9 mouse cellular contexts compared by ENCODE assay signal in the genomic region with DNA sequence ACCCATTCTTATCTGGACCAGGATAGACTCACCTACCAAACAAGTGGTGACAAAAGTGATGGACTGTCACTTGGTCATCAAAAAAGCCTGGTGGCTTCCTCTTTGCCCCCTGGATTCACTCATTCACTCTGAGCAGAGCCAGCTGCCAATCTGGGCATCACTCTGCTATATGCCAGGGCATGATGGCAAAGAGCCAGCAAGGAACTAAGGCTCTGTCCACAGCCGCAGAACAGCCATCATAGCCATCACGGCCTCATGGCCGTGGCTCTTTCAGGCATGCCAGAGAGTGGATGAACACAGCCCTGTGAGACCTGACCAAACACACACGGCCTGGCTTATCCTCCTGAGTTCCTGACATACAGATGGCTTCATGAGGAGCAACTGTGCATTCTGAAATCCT. TPM values are rescaled to one million over a fixed set of nuclear protein-coding genes. Genes with fewer than 3 reads are reported as not detected.
DNase-seq lines count a peak whose midpoint lies in the region; ATAC-seq lines count a peak whose summit lies in the region.
"Had no signal": no experiment of that assay in that cellular context is flagged by ENCODE, and none has a peak within 500 bp of the region (broad histone marks: within the 10 kb centered on the region; RNA-seq: fewer than 3 reads in every experiment).

No protein-coding gene starts in this region.

- H3K36me3 ChIP-seq in megakaryocyte, embryonic 14.5 days (replicated peaks; ENCODE audit: low read length): peaks cover 46% of the 10 kb centered on the region
- H3K36me3 ChIP-seq in liver, embryonic 12.5 days: peaks cover 42% of the 10 kb centered on the region

- peaks cover 68% of the 10 kb centered on the region for H3K4me1 ChIP-seq in megakaryocyte, embryonic 14.5 days
- H3K4me1 ChIP-seq in liver, embryonic 12.5 days: peaks cover 61% of the 10 kb centered on the region

- 77% methylated on average over 4 of the region's 4 CpGs for WGBS in liver, embryonic 12.5 days (ENCODE audit: insufficient replicate concordance)

- H3K9me3 ChIP-seq in megakaryocyte, embryonic 14.5 days: no peaks in the 10 kb centered on the region
- no peaks in the 10 kb centered on the region for H3K9me3 ChIP-seq in liver, embryonic 12.5 days (replicated peaks)

- DNase-seq in cerebellum, postnatal 25 days: peak; percentile 19 to 57
- DNase-seq in urinary bladder, postnatal 10 days (ENCODE audit: low spot score): no peak
- DNase-seq in adrenal gland, postnatal 36 days: no peak
- no peak for DNase-seq in cerebellum, adult 18-20 months
- DNase-seq: heart, postnatal 10 days had no signal

- H3K27me3 ChIP-seq in megakaryocyte, embryonic 14.5 days (replicated peaks): no peaks in the 10 kb centered on the region
- H3K27me3 ChIP-seq in liver, embryonic 12.5 days (replicated peaks): no peaks in the 10 kb centered on the region

- H3K9ac ChIP-seq in liver, embryonic 12.5 days: peak overlapping the region; percentile 88; the same call in 1 of the 2 replicates

- peak overlapping the region; percentile 82 for H3K4me2 ChIP-seq in liver, embryonic 12.5 days

- H3K4me3 ChIP-seq in megakaryocyte, embryonic 14.5 days (replicated peaks): peak overlapping the region; percentile 83
- peak overlapping the region; percentile 79 for H3K4me3 ChIP-seq in liver, embryonic 12.5 days

- no peak overlapping the region for H3K27ac ChIP-seq in liver, embryonic 12.5 days

- ATAC-seq in cerebellum, adult (ENCODE audit: insufficient number of reproducible peaks, low FRiP score, low TSS enrichment): no peak
- no peak for ATAC-seq in megakaryocyte, adult 5-6 weeks (ENCODE audit: poor library complexity, severe bottlenecking)
- no peak for ATAC-seq in liver, embryonic 12.5 days

RNA-seq across cellular contexts. Expression of a gene that starts 1.8 kb away (rescaled TPM):
- 249 and 952 TPM in 2 replicates for polyA plus RNA-seq in megakaryocyte, embryonic 14.5 days (2012; ENCODE audit: insufficient read depth, low replicate concordance)
- total RNA-seq in megakaryocyte, adult 5-6 weeks (2015): 19.4 and 23.7 TPM in 2 replicates
- 8.6 and 9.0 TPM in 2 replicates for total RNA-seq in megakaryocyte, adult 5-6 weeks (2017)
- 60.4 and 61.0 TPM in 2 replicates for polyA plus RNA-seq in liver, embryonic 12.5 days (2016; fragmentation: Nextera tagmentation; extraction: Ambion mirVana)
- total RNA-seq in adrenal gland, postnatal 36 days (2021): 10 to 100 TPM; 86.1 to 97.1 TPM

RNA-seq across cellular contexts. Expression of a gene that starts 5.1 kb away (rescaled TPM):
- polyA plus RNA-seq in megakaryocyte, embryonic 14.5 days (2012; ENCODE audit: insufficient read depth, low replicate concordance): 69.9 and 126 TPM in 2 replicates
- 4.6 and 4.7 TPM in 2 replicates for total RNA-seq in megakaryocyte, adult 5-6 weeks (2015)
- 11.1 and 11.3 TPM in 2 replicates for total RNA-seq in megakaryocyte, adult 5-6 weeks (2017)
- 9.0 and 11.4 TPM in 2 replicates for polyA plus RNA-seq in liver, embryonic 12.5 days (2016; fragmentation: Nextera tagmentation; extraction: Ambion mirVana)
- total RNA-seq in adrenal gland, postnatal 36 days (2021): 10 to 100 TPM; 24.9 to 25.8 TPM

RNA-seq across cellular contexts. Expression of a gene that starts 21.1 kb away (rescaled TPM):
- 191 and 368 TPM in 2 replicates for polyA plus RNA-seq in megakaryocyte, embryonic 14.5 days (2012; ENCODE audit: insufficient read depth, low replicate concordance)
- total RNA-seq in megakaryocyte, adult 5-6 weeks (2015): 21.3 and 29.0 TPM in 2 replicates
- 5.9 and 8.7 TPM in 2 replicates for total RNA-seq in megakaryocyte, adult 5-6 weeks (2017)
- 114 and 121 TPM in 2 replicates for polyA plus RNA-seq in liver, embryonic 12.5 days (2016; fragmentation: Nextera tagmentation; extraction: Ambion mirVana)
- total RNA-seq in adrenal gland, postnatal 36 days (2021): 100 to 1,000 TPM; 215 to 274 TPM

RNA-seq across cellular contexts. Expression of a gene that starts 33.8 kb away (rescaled TPM):
- polyA plus RNA-seq in megakaryocyte, embryonic 14.5 days (2012; ENCODE audit: insufficient read depth, low replicate concordance): 30.0 and 36.4 TPM in 2 replicates
- 75.1 and 89.7 TPM in 2 replicates for total RNA-seq in megakaryocyte, adult 5-6 weeks (2015)
- total RNA-seq in megakaryocyte, adult 5-6 weeks (2017): 109 and 129 TPM in 2 replicates
- 26.1 and 26.7 TPM in 2 replicates for polyA plus RNA-seq in liver, embryonic 12.5 days (2016; fragmentation: Nextera tagmentation; extraction: Ambion mirVana)
- 10 to 100 TPM; 41.7 to 50.6 TPM for total RNA-seq in adrenal gland, postnatal 36 days (2021)

RNA-seq across cellular contexts. Expression of a gene that starts 38.6 kb away (rescaled TPM):
- 137 and 235 TPM in 2 replicates for polyA plus RNA-seq in megakaryocyte, embryonic 14.5 days (2012; ENCODE audit: insufficient read depth, low replicate concordance)
- total RNA-seq in megakaryocyte, adult 5-6 weeks (2015): 33.2 and 36.1 TPM in 2 replicates
- total RNA-seq in megakaryocyte, adult 5-6 weeks (2017): 20.2 and 33.6 TPM in 2 replicates
- polyA plus RNA-seq in liver, embryonic 12.5 days (2016; fragmentation: Nextera tagmentation; extraction: Ambion mirVana): 85.1 and 86.5 TPM in 2 replicates
- total RNA-seq in adrenal gland, postnatal 36 days (2021): 100 to 1,000 TPM in 1 of 2 experiments, 10 to 100 TPM in 1; 95.0 to 106 TPM

Comparison
In these comparisons a context has a peak if more than half of its experiments do, and no peak if none do; other contexts are left out.
1. DNase-seq: peak in cerebellum, postnatal 25 days (2 of 2); none in urinary bladder, postnatal 10 days (single experiment), adrenal gland, postnatal 36 days (0 of 2) and cerebellum, adult 18-20 months (0 of 2).
2. RNA of a gene that starts 21.1 kb away (total RNA-seq): 215 to 274 TPM in adrenal gland, postnatal 36 days; 5.9 to 29.0 TPM in megakaryocyte, adult 5-6 weeks; every median in the first group is over 4 times any median in the second.